ENCODE assay signal across 7 mouse cellular contexts in the genomic region with DNA sequence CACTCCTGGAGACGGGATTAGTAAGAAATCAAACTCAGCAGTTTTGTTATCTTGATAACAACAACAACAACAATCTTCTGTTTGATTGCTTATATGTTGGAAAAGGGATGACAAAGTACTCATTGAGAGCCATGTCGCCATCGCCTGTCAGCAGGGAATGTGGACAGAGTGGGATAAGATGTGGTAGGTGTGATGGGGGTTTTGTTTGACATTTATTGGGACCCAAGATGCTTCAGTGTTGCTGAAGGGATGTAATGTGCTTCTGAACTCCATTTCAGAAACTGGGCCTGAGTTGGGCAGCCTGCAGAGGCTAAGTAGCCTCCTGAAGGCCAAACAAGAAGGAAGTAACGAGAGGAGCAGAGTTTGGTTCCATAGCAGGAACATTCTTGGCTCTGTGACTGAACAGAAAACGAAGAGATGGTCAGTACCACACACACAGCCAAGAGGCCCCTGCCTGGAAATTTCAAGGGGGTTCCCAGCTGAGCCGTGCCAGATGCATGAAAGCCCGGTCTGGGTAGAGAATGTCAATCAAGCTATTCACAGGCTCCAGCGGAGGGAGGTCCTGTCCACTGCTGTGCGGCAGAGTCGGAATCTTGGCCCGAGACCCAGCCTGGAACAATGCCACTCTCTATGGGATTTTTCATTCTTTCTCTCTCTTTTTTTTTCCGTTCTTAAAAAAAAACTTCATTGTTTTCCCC. TPM values are rescaled to one million over a fixed set of nuclear protein-coding genes. Genes with fewer than 3 reads are reported as not detected.
DNase-seq lines count a peak whose midpoint lies in the region; ATAC-seq and TF ChIP-seq lines count a peak whose summit lies in the region.

No protein-coding gene starts in this region.

- no peak overlapping the region for H3K27ac ChIP-seq in CH12.LX (ENCODE audit: insufficient read depth, low read depth)
- no peak overlapping the region for H3K27ac ChIP-seq in heart, postnatal 0 days (ENCODE audit: low read depth)
- no peak overlapping the region for H3K27ac ChIP-seq in midbrain, postnatal 0 days (ENCODE audit: low read depth, low read length)

- TF ChIP-seq RAD21 in CH12.LX (IDR thresholded peaks at IDR 0.05; ENCODE audit: low read depth, low read length): no peak

- 30% methylated on average over 12 of the region's 12 CpGs for WGBS in heart, postnatal 0 days
- WGBS in midbrain, postnatal 0 days: 19% methylated on average over 12 of the region's 12 CpGs

- TF ChIP-seq CTCF in CH12.LX (conservative IDR thresholded peaks at IDR 0.05 in 1 of 2, IDR thresholded peaks at IDR 0.05 in 1 of 2; ENCODE audit: low read depth in 2 of 2, low read length in 2 of 2): no peak
- no peak for TF ChIP-seq CTCF in heart, postnatal 0 days (IDR thresholded peaks at IDR 0.05; ENCODE audit: low read depth)
- no peak for TF ChIP-seq CTCF in midbrain, postnatal 0 days (IDR thresholded peaks at IDR 0.05)

- H3K36me3 ChIP-seq in CH12.LX (replicated peaks in 1 of 2; ENCODE audit: control insufficient read depth in 1 of 2, insufficient read depth in 1 of 2, low read length in 1 of 2): no peaks in the 10 kb centered on the region
- no peaks in the 10 kb centered on the region for H3K36me3 ChIP-seq in heart, postnatal 0 days (replicated peaks; ENCODE audit: control insufficient read depth, insufficient read depth, low read length)
- H3K36me3 ChIP-seq in midbrain, postnatal 0 days (ENCODE audit: insufficient read depth, low read length): no peaks in the 10 kb centered on the region

- TF ChIP-seq POLR2A in CH12.LX (IDR thresholded peaks at IDR 0.05; ENCODE audit: low read depth, low read length): no peak

- peak overlapping the region; percentile 32; the same call in 1 of the 2 replicates for H3K4me2 ChIP-seq in CH12.LX (ENCODE audit: insufficient read depth, low read depth, poor library complexity, severe bottlenecking)
- peak overlapping the region; percentile 13; the same call in 1 of the 2 replicates for H3K4me2 ChIP-seq in heart, postnatal 0 days (ENCODE audit: low read depth, low read length)
- no peak overlapping the region for H3K4me2 ChIP-seq in midbrain, postnatal 0 days (ENCODE audit: low read depth, low read length, poor library complexity, severe bottlenecking)

- H3K79me2 ChIP-seq in CH12.LX (replicated peaks; ENCODE audit: control insufficient read depth, extremely low read depth, insufficient read depth, poor library complexity, severe bottlenecking): no peaks in the 10 kb centered on the region

- no peaks in the 10 kb centered on the region for H3K27me3 ChIP-seq in CH12.LX (replicated peaks)
- H3K27me3 ChIP-seq in heart, postnatal 0 days (ENCODE audit: control insufficient read depth, insufficient read depth, low read length): no peaks in the 10 kb centered on the region
- no peaks in the 10 kb centered on the region for H3K27me3 ChIP-seq in midbrain, postnatal 0 days (ENCODE audit: insufficient read depth, low read length)

- peaks cover 2 to 6% of the 10 kb centered on the region in 2 experiments; a peak in 3 of 4 replicates for H3K4me1 ChIP-seq in CH12.LX (ENCODE audit: control insufficient read depth in 1 of 2, insufficient read depth in 2 of 2)
- H3K4me1 ChIP-seq in heart, postnatal 0 days (ENCODE audit: control insufficient read depth, insufficient read depth): no peaks in the 10 kb centered on the region
- H3K4me1 ChIP-seq in midbrain, postnatal 0 days (ENCODE audit: insufficient read depth, low read length): no peaks in the 10 kb centered on the region

- H3K9me3 ChIP-seq in CH12.LX (replicated peaks; ENCODE audit: low read length): no peaks in the 10 kb centered on the region
- H3K9me3 ChIP-seq in heart, postnatal 0 days (replicated peaks; ENCODE audit: control insufficient read depth, low read length): no peaks in the 10 kb centered on the region
- H3K9me3 ChIP-seq in midbrain, postnatal 0 days (ENCODE audit: low read length): no peaks in the 10 kb centered on the region

- TF ChIP-seq EP300 in CH12.LX (IDR thresholded peaks at IDR 0.05; ENCODE audit: low read length): no peak
- TF ChIP-seq EP300 in heart, postnatal 0 days (IDR thresholded peaks at IDR 0.05; ENCODE audit: low read depth): no peak

- no peak overlapping the region for H3K9ac ChIP-seq in CH12.LX (ENCODE audit: insufficient read depth, low read depth)
- H3K9ac ChIP-seq in heart, postnatal 0 days (replicated peaks; ENCODE audit: low read depth, low read length): no peak overlapping the region
- no peak overlapping the region for H3K9ac ChIP-seq in midbrain, postnatal 0 days (replicated peaks; ENCODE audit: low read length, poor library complexity, severe bottlenecking)

- DNase-seq in CH12.LX (ENCODE audit: extremely low read depth): no peak
- peak; percentile 15 to 28 for DNase-seq in adrenal gland, postnatal 36 days
- peak; percentile 72 for DNase-seq in fibroblast of lung, adult 2 months (ENCODE audit: low read depth)
- no peak for DNase-seq in heart, postnatal 0 days (ENCODE audit: low spot score)
- DNase-seq in left cerebral cortex, adult 8-10 months (ENCODE audit: low spot score in 2 of 2): peak; percentile 9 to 20
- DNase-seq in midbrain, postnatal 0 days (ENCODE audit: low spot score): peak; percentile 78
- no peak for DNase-seq in natural killer cell, adult 2 months (ENCODE audit: low spot score in 2 of 2)

- dilution Hi-C loops in CH12.LX (cut with MboI; ENCODE audit: extremely low pct_ligation_motif_present, extremely low pct_unique_long_range_greater_than_20kb, low sequenced_read_pairs): no loop called here

- H3K4me3 ChIP-seq in CH12.LX (replicated peaks in 1 of 3; ENCODE audit: low read depth in 2 of 3, low read length in 2 of 3, poor library complexity in 1 of 3): no peak overlapping the region
- no peak overlapping the region for H3K4me3 ChIP-seq in heart, postnatal 0 days (ENCODE audit: low read depth, low read length)
- no peak overlapping the region for H3K4me3 ChIP-seq in midbrain, postnatal 0 days (ENCODE audit: low read depth, low read length)

- in situ Hi-C loops in CH12.LX (cut with MboI; ENCODE audit: low pct_ligation_motif_present, low pct_unique_long_range_greater_than_20kb, low sequenced_read_pairs): no loop called here

- peak; percentile 66 for ATAC-seq in heart, postnatal 0 days (ENCODE audit: insufficient read depth, low read depth)
- peak; percentile 74 for ATAC-seq in midbrain, postnatal 0 days (ENCODE audit: low FRiP score)

TF ChIP-seq in CH12.LX, 34 proteins besides CTCF, POLR2A, EP300 and RAD21:
- TF ChIP-seq TBP (conservative IDR thresholded peaks at IDR 0.05; ENCODE audit: low read depth, low read length) (no peak), JUND (conservative IDR thresholded peaks at IDR 0.05; ENCODE audit: low read depth, low read length) (no peak), ETS1 (conservative IDR thresholded peaks at IDR 0.05; ENCODE audit: low read depth, low read length) (no peak), SMC3 (IDR thresholded peaks at IDR 0.05; ENCODE audit: low read depth, low read length) (no peak), MYC (IDR thresholded peaks at IDR 0.05; ENCODE audit: low read depth, low read length) (no peak), RCOR1 (conservative IDR thresholded peaks at IDR 0.05; ENCODE audit: low read depth, low read length) (no peak), POLR2AphosphoS2 (IDR thresholded peaks at IDR 0.05; ENCODE audit: low read depth, low read length) (no peak), SIN3A (IDR thresholded peaks at IDR 0.05; ENCODE audit: low read length) (no peak), ZMIZ1 (IDR thresholded peaks at IDR 0.05; ENCODE audit: low read depth, low read length) (no peak), NRF1 (IDR thresholded peaks at IDR 0.05; ENCODE audit: low read depth, low read length) (no peak), CHD2 (IDR thresholded peaks at IDR 0.05; ENCODE audit: low read length) (no peak), KAT2A (IDR thresholded peaks at IDR 0.05; ENCODE audit: insufficient replicate concordance, low read length) (no peak), MXI1 (IDR thresholded peaks at IDR 0.05; ENCODE audit: low read depth, low read length) (no peak), PAX5 (IDR thresholded peaks at IDR 0.05; ENCODE audit: low read length) (no peak), ELF1 (IDR thresholded peaks at IDR 0.05; ENCODE audit: low read depth, low read length) (no peak), USF2 (conservative IDR thresholded peaks at IDR 0.05; ENCODE audit: low read depth, low read length) (no peak), JUN (IDR thresholded peaks at IDR 0.05; ENCODE audit: insufficient read depth, low read depth, low read length) (no peak), USF1 (IDR thresholded peaks at IDR 0.05; ENCODE audit: low read depth, low read length) (no peak), BHLHE40 (IDR thresholded peaks at IDR 0.05; ENCODE audit: low read depth, low read length) (no peak)

RNA-seq across cellular contexts. Expression of a gene that starts 48.0 kb away (rescaled TPM):
- total RNA-seq in CH12.LX (2012; rRNA removed) (7.0 and 10.8 TPM in 2 replicates), CH12.LX (2014; rRNA removed) (1.2 and 1.6 TPM in 2 replicates)
- polyA plus RNA-seq in CH12.LX (2012; ENCODE audit: insufficient read length, low read depth): 1.8 and 2.4 TPM in 2 replicates
- total RNA-seq in adrenal gland, postnatal 36 days (2021): 10 to 100 TPM; 22.5 to 36.0 TPM
- total RNA-seq in heart, postnatal 0 days (2014; rRNA removed; ENCODE audit: low replicate concordance): 89.0 and 147 TPM in 2 replicates
- polyA plus RNA-seq in heart, postnatal 0 days (2015; fragmentation: Nextera tagmentation; extraction: Ambion mirVana): 77.4 and 81.4 TPM in 2 replicates
- total RNA-seq in left cerebral cortex, adult 8-10 months (2022): 10 to 100 TPM; 63.3 to 70.3 (median 66.1) TPM
- total RNA-seq in midbrain, postnatal 0 days (2014; rRNA removed): 101 and 150 TPM in 2 replicates
- 103 TPM in 2 replicates for polyA plus RNA-seq in midbrain, postnatal 0 days (2015; fragmentation: Nextera tagmentation; extraction: Ambion mirVana)

RNA-seq across cellular contexts. Expression of a gene that starts 49.1 kb away (rescaled TPM):
- total RNA-seq in CH12.LX (2012; rRNA removed) (1.8 and 2.7 TPM in 2 replicates), CH12.LX (2014; rRNA removed) (0.59 and 0.77 TPM in 2 replicates)
- polyA plus RNA-seq in CH12.LX (2012; ENCODE audit: insufficient read length, low read depth): 1.1 and 1.4 TPM in 2 replicates
- total RNA-seq in adrenal gland, postnatal 36 days (2021): 10 to 100 TPM; 33.7 to 35.1 TPM
- 11.6 and 11.9 TPM in 2 replicates for total RNA-seq in heart, postnatal 0 days (2014; rRNA removed; ENCODE audit: low replicate concordance)
- 3.7 and 3.8 TPM in 2 replicates for polyA plus RNA-seq in heart, postnatal 0 days (2015; fragmentation: Nextera tagmentation; extraction: Ambion mirVana)
- total RNA-seq in left cerebral cortex, adult 8-10 months (2022): 100 to 1,000 TPM; 164 to 240 (median 191) TPM
- total RNA-seq in midbrain, postnatal 0 days (2014; rRNA removed): 37.5 and 40.9 TPM in 2 replicates
- 10.6 and 10.8 TPM in 2 replicates for polyA plus RNA-seq in midbrain, postnatal 0 days (2015; fragmentation: Nextera tagmentation; extraction: Ambion mirVana)

Comparison
In these comparisons a context has a peak if more than half of its experiments do, and no peak if none do; other contexts are left out.
1. DNase-seq: peak in adrenal gland, postnatal 36 days (2 of 2), fibroblast of lung, adult 2 months (single experiment), left cerebral cortex, adult 8-10 months (2 of 2) and midbrain, postnatal 0 days (single experiment); none in CH12.LX (single experiment), heart, postnatal 0 days (single experiment) and natural killer cell, adult 2 months (0 of 2).